Mouse (Mus musculus): Measurements from ENCODE around the gene Cd200r2. TPM values are rescaled to one million over a fixed set of nuclear protein-coding genes. Genes with fewer than 3 reads are reported as not detected.

Gene Cd200r2
- polyA plus RNA-seq (2021; fragmentation: Nextera tagmentation): not detected in 2 replicates
- long read RNA-seq, experiment 1: 0 reads
- long read RNA-seq, experiment 2: 0 reads

GRCm38 (mm10) chr16:44866797-44867196 is at the start of gene Cd200r2:
TSS of gene Cd200r2 (plus strand) at chr16:44867097.

GRCm38 (mm10) chr16:44943468-44943867 is 76.6 kb downstream of the Cd200r2 start, which contains the start of gene Cd200r3:
TSS of gene Cd200r3 (plus strand) at chr16:44943678.

Other genes with a start within 250 kb of the Cd200r2 start
- 1.9 and 2.3 TPM in 2 replicates for gene Nepro, start 142.8 kb upstream of the Cd200r2 start, polyA plus RNA-seq (2021; fragmentation: Nextera tagmentation)
- 15.3 and 21.4 TPM in 2 replicates for gene Gtpbp8, start 120.7 kb upstream of the Cd200r2 start, polyA plus RNA-seq (2021; fragmentation: Nextera tagmentation)
- gene Cd200r1, start 101.4 kb upstream of the Cd200r2 start, polyA plus RNA-seq (2021; fragmentation: Nextera tagmentation): 0.61 and 1.4 TPM in 2 replicates
- 0.14 TPM in 1 of 2 replicates, not detected in the other for gene Cd200r4, start 55.4 kb upstream of the Cd200r2 start, polyA plus RNA-seq (2021; fragmentation: Nextera tagmentation)
- gene Cd200r3, start 76.6 kb downstream of the Cd200r2 start, polyA plus RNA-seq (2021; fragmentation: Nextera tagmentation): not detected in 2 replicates
- gene Ccdc80, start 226.3 kb downstream of the Cd200r2 start, polyA plus RNA-seq (2021; fragmentation: Nextera tagmentation): 12.7 and 13.2 TPM in 2 replicates

Measured in left cerebral cortex, adult 6 months (tissue).